Mouse (Mus musculus) R1 (cell line): Measurements from ENCODE around the gene Acp4.
A peak's percentile ranks its signal among the peaks of the same experiment; 100 is the strongest.
"Not testable (repeated sequence)": the region's sequence is repeated elsewhere in the genome, so short reads cannot be mapped to it uniquely, and the experiment has no call there.

Experiments
- DNase-seq: peaks from one replicate; pipeline ENCODE4 v3.0.0-alpha.2; 2018; ENCODE audit warnings: low read depth, low spot score

Acp4 gene

GRCm38 (mm10) chr7:44262791-44263643 is 5.8 kb upstream of the Acp4 start:
- DNase-seq: peak; percentile 96

DNA sequence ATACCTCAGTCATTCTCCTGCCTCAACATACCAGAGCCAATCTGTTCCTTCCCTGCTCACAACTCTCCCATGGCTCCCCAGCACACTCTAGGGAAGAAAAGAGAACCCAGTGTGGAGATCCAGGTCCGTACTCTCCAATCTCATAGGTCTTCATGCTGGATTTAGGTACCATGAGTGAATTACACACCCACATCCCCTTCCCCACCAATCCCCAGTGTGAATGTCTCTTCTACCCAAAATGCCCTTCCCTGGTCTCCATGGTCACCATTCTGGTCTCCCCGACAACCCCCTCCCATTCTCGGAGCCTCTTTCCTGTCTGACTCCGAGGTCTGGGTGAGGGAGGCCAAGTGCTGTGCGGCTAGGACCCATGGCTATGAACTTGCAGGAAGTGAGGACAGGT is 4.0 kb upstream of the Acp4 start, which contains the start of gene Gm15517:
TSS of gene Gm15517 (plus strand) at position 301 of the 400 bp plus-strand sequence.
- DNase-seq: peak; percentile 53

DNA sequence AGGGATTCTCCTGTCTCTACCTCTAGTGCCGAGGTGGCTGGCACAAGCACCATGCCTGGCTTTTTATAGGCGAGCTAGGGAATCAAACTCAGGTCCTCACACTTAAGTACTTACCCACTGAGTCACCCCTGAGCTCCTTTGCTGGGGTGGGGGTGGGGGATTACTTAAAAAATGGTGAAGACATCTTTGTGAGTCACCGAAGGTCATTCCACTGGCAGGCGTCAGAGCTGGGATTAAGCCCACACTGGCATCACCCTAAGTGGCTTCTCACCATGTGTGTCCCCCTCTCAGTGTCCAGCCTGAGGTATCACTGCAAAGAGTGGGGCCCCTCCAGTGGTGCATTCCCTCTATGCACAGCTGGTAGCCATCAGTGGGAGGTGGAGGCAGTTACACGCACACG is 3.2 kb upstream of the Acp4 start:
- no peak for DNase-seq

GRCm38 (mm10) chr7:44254930-44255329 is 2.2 kb downstream of the Acp4 start:
- DNase-seq: no peak

DNA sequence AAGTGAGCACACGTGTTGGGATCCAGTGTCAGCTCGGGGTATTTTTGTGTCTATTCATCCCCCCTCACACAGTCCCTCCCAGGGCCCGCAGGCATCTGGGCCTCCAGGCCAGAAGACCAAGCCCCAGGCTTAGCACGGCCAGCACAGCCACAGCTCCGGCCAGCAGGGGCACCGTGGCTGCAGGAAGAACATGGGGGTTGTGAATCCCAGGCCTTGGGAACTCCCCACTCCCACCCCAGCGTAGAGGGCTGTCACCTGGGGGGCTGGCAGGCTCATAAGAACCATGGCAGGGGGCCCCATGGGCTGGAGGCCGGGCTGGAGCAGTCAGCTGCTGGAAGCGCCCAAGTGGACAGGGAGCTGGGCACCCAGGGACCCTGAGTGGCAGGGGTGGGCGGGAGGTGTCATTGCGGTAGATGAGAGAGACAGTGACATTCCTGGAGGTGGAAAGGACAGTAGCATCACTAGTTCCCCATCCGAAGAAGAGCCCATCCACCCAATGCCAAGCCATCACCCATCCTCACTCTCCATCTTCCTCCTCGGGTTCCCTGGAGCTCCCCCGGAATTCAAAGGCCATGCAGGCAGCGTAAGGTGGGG is 4.1 kb downstream of the Acp4 start:
- no peak for DNase-seq

- DNase-seq: not testable (repeated sequence)
Observed at GRCm38 (mm10) chr7:44250732-44251275, 6.4 kb downstream of the Acp4 start.

DNA sequence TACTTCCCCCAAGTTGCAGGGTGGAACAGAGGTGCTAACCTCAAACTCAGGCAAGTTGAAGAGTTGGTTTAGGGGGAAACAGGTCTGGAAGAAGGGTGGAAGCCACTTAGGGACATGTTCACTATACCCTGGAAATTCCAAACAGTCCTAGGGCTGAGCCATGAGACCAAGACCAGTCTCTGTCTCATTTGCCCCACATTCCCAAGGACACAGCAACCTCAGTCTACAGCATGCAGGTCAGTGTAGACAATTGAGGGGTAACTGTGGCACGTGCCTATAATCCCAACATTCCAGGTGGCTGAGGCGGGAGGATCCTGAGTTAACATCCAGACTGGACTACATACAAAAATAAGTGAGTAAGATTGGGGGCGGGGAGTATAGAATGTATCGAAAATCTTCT is 7.9 kb downstream of the Acp4 start:
- DNase-seq: no peak

GRCm38 (mm10) chr7:44247971-44248370 is 9.2 kb downstream of the Acp4 start:
- no peak for DNase-seq

DNA sequence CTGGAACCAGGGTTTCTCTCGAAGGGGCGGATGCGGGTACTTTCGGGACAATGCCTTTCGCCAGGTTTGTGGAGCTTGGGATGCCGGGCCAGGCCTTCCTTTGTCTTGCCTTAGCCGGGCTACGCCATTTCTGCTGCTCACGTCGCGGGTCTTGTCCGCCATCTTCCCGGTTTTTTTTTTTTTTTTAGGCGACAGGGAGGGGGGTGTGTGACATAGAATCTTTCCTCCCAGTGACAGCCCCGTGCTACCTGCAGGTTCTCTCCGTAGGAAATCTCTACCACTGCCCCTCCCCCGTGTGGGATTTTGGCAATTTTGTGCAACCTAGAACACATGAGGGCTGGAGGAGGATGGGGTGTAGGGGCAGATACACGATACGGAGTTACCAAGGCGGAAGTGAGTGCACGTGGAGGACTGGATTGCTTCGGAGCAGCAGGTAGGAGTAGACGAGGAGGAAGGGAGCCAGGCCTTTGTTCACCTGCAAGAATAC is 10.2 kb downstream of the Acp4 start:
- DNase-seq: peak; percentile 79

- peak; percentile 93 for DNase-seq
Observed at GRCm38 (mm10) chr7:44246055-44246983, 10.9 kb downstream of the Acp4 start, which contains the start of the genes 1700028J19Rik and 2410002F23Rik. TSS of gene 1700028J19Rik (minus strand) at chr7:44246695. TSS of gene 2410002F23Rik (plus strand) at chr7:44246722.

GRCm38 (mm10) chr7:44244080-44244479 is 13.1 kb downstream of the Acp4 start:
- DNase-seq: no peak

DNA sequence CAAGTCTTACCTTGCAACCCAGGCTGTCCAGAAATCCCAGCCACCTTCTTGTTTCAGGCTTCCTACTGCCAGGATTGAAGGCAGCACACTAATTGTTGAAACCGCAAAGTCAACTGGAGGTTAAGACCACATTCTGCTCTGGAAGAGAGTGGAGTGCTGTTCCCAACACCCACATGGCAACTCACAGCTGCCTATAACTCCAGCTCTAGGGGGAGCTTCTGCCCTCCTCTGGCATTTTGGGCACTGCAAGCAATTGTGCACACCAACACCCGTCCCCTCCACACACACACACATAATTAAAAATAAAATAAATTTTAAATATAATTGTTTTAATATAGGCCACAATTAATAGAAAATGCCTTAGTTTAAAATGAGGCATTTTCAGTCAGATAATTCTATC is 16.0 kb downstream of the Acp4 start:
- DNase-seq: no peak

DNA sequence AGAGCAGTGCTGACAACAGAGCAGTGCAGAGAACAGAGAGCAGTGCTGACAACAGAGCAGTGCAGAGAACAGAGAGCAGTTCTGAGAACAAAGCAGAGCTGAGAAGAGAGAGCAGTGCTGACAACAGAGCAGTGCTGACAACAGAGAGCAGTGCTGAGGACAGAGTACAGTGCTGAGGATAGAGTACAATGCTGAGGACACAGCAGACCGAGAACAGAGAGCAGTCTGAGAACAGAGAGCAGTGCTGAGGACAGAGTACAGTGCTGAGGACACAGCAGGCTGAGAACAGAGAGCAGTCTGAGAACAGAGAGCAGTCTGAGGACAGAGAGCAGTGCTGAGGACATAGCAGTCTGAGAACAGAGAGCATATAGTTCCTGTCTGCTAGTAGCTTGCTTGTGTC is 16.5 kb downstream of the Acp4 start:
- DNase-seq: peak; percentile 54

DNA sequence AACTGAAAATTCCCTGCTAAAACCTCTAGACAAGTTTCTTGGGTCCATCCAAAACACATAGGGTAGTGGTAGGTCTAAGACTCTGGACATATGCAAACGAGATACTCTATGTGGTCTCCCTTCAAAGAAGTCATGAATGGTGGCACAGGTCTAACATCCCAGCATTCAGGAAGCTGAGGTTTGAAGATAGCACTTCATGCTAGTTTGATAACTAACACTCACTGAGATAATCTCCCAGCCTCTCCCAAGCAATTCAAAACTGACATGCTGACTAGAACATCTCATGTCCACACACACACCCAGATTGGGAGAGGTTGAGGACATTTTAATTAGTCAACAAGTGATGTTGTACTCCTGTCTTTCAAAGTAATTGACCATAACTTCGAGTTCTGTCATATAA is 17.3 kb downstream of the Acp4 start:
- no peak for DNase-seq

DNA sequence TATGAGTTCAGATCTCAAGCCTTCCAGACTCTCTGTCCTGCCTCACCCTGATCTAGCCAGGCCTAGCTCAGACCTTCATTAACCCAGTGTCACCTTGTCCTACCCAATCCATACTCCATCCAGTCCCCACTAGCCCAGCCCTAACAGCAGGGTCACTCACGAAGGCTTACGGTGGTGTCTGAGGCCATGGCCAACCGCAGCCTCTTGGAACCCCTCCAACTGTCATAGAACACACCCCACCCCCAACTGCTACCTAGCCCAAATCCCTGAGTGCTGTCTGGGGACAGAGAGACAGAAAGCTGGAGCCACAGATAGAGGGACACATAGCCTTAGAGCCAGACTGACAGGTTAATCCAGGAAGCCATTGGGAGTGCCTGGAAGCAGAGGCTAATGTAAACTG is 21.3 kb downstream of the Acp4 start, which contains the start of gene Gm36864:
TSS of gene Gm36864 (plus strand) at position 269 of the 400 bp plus-strand sequence.
- no peak for DNase-seq

- peak; percentile 87 for DNase-seq
Observed at GRCm38 (mm10) chr7:44225076-44225475, 32.1 kb downstream of the Acp4 start, which contains the start of gene Klk1. TSS of gene Klk1 (plus strand) at chr7:44225360.

GRCm38 (mm10) chr7:44222335-44222734 is 34.8 kb downstream of the Acp4 start:
- not testable (repeated sequence) for DNase-seq

GRCm38 (mm10) chr7:44221601-44222000 is 35.6 kb downstream of the Acp4 start:
- DNase-seq: peak; percentile 18

DNA sequence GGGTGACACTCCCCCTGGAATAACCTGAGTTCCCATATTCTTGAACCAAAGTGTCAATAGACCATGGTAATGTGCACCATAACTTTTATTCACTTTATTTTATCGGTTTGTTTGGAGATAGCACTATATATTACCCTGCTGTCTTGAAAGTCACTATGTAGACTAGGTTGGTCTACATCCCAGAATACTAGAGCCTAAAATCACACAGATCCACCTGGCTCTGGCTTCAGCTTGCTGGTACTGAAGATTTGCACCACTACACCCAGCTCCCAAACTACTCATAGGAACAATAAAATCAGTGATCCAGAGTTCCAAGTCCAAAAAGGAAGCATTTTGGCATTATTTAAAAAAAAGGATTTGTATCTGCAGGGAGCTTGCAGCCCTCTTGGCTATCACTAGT is 41.5 kb downstream of the Acp4 start, which contains the start of gene Klk1b5:
TSS of gene Klk1b5 (plus strand) at position 301 of the 400 bp plus-strand sequence.
- no peak for DNase-seq

- no peak for DNase-seq
Observed at GRCm38 (mm10) chr7:44208307-44208706, 48.9 kb downstream of the Acp4 start.

- DNase-seq: not testable (repeated sequence)
Observed at GRCm38 (mm10) chr7:44207135-44207534, 50.0 kb downstream of the Acp4 start, which contains the start of gene Klk1b4. TSS of gene Klk1b4 (plus strand) at chr7:44207435.
